Mouse (Mus musculus) frontal cortex, postnatal 36 days (tissue): ENCODE measurements around the gene Kars.
A peak's percentile ranks its signal among the peaks of the same experiment; 100 is the strongest.

Experiments
- DNase-seq, 2 experiments: peaks; one replicate each; pipeline ENCODE4 v3.0.0; 2022; ENCODE audit warnings: low spot score in 2 of 2

Gene Kars

GRCm38 (mm10) chr8:112010997-112011815 is at the start of gene Kars, which contains the start of gene Terf2ip:
TSS of gene Kars (minus strand) at chr8:112011323.
TSS of gene Terf2ip (plus strand) at chr8:112011398.
- peak; percentile 88 to 93 for DNase-seq

DNA sequence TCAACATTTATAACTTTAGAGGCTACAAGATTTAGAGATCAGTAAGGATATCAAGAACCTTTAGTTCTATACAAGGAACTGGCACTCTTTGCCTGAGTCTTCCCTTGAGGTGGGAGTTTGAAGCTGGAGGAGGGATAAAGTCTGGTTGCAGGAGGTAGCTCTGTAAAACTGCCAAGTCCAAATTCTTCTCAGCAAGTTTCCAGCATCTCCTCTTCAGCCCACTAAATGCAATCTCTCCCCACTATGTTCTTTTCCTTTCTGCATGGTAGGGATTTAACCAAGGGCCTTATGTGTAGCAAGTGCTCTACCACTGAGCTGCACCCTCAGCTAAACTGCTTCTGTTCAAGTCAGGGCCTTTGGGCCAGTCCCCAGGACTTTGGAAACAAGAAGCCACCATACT is 43.3 kb upstream of the Kars start:
- DNase-seq = no peak

GRCm38 (mm10) chr8:112051537-112051936 is 40.4 kb upstream of the Kars start:
- DNase-seq = no peak

DNA sequence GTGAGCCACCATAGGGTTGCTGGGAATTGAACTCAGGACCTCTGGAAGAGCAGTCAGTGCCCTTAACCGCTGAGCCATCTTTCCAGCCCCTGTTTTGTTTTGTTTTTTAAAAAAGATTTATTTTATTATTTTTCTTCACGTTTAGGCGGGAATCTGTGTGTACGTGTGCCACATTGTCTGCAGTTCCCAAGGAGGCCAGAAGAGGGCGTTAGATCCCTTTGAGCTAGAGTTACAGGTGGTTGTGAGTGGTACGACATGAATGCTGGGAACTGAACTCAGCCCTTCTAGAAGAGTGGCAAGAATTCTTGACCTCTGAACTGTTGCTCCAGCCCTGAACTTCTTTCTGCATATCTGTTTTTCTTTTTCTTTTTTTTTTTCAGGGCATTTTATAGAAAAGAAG is 38.9 kb upstream of the Kars start:
- no peak for DNase-seq

GRCm38 (mm10) chr8:112048293-112048692 is 37.2 kb upstream of the Kars start:
- DNase-seq = no peak

GRCm38 (mm10) chr8:112045896-112046295 is 34.8 kb upstream of the Kars start:
- DNase-seq = peak; percentile 86 to 93

GRCm38 (mm10) chr8:112045182-112045581 is 34.1 kb upstream of the Kars start:
- no peak for DNase-seq

GRCm38 (mm10) chr8:112037521-112037920 is 26.4 kb upstream of the Kars start:
- no peak for DNase-seq

GRCm38 (mm10) chr8:112034603-112035002 is 23.5 kb upstream of the Kars start:
- DNase-seq = peak in 1 of 2 experiments; percentile 29

DNA sequence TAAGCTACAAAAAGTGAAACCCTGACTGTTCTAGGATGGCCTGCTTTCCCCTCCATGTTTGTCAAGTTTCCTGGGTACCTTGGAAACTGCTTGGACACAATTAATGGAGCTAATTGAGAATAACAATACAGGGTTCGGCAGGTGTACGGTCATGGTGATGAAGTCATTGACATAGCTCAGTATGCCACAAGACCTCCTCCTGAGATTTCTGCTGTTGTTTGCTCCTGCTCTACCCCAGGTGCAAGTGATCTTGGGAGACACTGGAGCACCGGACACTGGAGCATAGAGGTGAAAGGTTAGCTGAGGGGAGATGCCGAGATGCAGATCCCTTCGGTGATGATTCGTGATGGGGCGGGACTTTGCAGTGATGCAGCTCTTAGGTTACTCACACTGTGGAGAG is 21.9 kb upstream of the Kars start:
- DNase-seq = no peak

DNA sequence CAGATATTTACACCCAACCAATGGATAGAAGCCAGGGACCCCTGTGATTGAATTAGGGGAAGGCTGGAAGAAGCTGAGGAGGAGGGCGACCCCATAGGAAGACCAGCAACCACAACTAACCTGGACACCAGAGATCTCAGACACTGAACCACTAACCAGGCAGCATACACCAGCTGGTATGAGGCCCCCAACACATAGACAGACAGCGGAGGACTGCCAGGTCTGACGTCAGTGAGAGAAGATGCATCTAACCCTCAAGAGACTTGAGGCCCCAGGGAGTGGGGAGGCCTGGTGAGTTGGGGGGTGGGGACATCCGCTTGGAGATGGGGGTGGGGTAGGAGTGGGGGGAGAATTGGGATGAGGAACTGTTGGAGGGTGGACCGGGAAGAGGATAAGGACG is 19.5 kb upstream of the Kars start:
- DNase-seq = no peak

- no peak for DNase-seq
Measured at GRCm38 (mm10) chr8:112029455-112029854, 18.3 kb upstream of the Kars start.

DNA sequence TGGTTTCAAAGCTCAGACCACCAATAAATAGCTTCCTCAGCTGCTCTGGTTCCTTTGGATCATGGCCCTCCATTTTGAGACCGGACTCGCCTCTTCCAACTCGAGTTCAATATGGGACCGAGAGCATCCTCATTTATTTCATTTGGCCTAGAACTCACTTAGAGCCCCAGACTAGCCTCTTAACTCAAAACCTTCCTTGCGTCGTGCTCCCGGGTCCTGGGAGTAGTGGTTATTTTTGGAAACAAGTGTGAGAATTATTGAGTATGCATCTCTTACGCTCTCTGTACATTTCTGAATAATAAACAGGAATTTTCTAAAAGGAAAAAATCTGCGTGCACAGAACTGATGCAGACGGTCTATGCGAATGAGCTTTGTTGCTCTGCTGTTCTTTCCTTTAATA is 3.8 kb upstream of the Kars start, which contains the start of gene Gm6793:
TSS of gene Gm6793 (minus strand) at position 101 of the 400 bp plus-strand sequence.
- no peak for DNase-seq

GRCm38 (mm10) chr8:112011816-112012242 is 706 bp upstream of the Kars start:
- DNase-seq = peak; percentile 19 to 24

DNA sequence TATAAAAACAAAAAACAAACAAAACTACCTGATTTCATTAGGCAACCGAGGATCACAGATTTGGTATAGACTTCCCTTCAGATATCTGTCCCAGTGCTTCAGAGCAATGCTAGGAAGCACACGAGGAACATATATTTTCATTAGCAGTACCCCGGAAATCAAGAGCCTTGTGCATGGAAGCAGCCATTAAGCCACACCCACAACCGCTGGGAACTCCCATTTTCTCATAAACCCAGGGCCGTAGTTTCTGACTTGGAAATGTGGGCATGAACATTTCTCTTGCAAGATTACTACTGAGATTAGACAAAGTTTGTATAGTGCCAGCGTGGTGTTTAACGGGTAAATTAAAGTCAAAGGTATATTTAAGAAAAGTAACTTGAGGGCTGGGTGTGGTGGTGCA is 1.6 kb downstream of the Kars start:
- DNase-seq = no peak

- no peak for DNase-seq
Measured at GRCm38 (mm10) chr8:112007669-112008068, 3.5 kb downstream of the Kars start.

DNA sequence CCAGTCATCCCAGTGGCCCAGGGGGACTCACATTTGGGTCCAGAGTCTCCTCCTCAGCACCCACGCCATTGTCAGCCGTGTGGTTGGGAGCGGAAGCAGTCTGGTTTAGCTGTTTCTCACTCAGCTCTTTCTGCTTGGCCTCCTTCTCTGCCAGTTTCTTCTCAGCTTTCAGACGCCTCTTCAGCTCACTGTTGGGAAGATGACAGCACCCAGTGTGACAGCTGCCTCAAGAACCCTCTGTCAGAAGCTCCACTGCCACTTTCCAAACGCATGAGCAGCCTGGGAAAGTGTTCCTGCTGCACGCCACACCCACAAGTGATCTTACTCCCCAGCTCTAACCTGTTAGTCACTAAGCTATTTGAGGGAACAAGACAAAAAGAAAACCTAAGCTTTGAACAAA is 5.5 kb downstream of the Kars start:
- peak; percentile 55 for DNase-seq

DNA sequence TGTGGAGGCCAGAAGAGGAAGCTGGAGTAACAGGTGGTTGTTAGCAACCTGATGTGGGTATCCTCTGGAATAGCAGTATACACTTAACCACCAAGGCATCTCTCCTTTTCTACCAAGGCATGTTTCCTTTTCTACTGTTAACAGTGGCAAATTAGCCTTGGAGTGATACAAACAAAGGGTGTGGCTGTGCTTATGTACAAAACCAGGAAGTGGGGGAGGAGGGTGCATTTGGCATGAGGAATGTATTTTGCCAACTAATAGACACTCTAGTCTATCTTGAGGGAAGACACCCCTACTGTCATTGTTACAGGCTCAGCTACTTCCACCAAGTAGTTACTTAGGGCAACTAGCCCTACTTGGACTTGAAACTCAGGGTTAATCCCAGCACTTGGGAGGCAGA is 6.4 kb downstream of the Kars start:
- DNase-seq = no peak

DNA sequence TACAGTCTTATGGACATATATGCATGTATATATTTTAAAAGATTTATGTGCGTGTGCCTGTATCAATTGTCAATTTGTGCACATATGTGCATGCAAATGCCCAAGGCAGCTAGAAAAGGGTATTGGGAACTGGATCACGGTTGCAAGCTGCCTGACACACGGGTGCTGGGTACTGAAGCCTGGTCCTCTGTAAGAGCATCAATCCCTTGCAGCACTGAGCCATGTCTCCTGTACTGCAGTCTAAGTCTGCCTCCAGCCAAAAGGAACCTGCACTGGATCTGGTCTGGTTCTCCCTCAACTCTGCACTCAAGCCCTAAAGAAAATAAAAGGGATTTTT is 18.5 kb downstream of the Kars start:
- DNase-seq = no peak

GRCm38 (mm10) chr8:111992013-111992702 is 19.0 kb downstream of the Kars start, which contains the start of gene Adat1:
TSS of gene Adat1 (minus strand) at chr8:111992302.
- peak; percentile 85 to 88 for DNase-seq

DNA sequence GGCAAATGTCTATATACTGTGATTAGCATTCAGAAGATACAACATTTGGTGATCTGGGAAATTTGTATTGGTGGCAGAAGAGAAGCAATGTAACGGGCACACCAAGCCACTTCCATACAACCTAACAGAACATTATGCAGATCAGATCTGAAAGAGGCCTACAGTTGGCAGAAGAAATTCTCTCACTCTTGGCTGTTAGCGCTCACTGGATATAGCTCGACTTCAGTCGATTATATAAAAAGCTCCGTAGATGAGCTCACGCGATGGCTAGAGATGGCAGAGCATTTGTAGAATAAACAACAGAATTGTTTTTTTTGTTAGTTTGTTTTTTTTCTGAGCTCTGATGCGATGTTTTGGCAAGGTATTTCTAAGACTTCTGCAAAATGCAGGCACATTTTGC is 19.8 kb downstream of the Kars start:
- peak in 1 of 2 experiments; percentile 36 for DNase-seq

- peak; percentile 66 to 81 for DNase-seq
Measured at GRCm38 (mm10) chr8:111989911-111990310, 21.2 kb downstream of the Kars start.

DNA sequence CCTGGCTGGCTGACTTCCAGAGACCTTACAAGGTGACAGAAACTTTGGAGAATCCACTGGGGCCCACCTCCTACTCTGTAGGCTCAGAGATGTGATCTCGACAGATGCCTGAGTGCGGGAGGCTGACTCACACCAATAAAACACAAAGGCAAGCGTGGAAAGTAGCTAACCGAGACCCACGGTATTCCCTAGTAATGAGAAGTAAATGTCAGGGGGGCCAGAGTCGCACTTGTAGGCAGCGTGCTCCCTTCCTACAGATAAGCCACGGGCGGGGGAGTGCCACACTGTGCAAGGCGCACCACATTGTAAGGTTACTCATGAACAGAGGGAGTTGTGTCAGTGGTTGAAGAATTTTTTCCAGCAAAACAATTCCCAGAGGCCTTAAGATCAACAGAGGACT is 26.6 kb downstream of the Kars start:
- DNase-seq = peak; percentile 25 to 33
